Mouse (Mus musculus) E14TG2a.4 (cell line): ENCODE results near the gene Hist1h2af.

Source experiments
- CTCF ChIP-seq: conservative IDR thresholded peaks from 2 replicates; pipeline ENCODE4 v1.5.1; 2014; ENCODE audit warnings: low read length
- NANOG ChIP-seq: IDR thresholded peaks from 2 replicates; pipeline ENCODE4 v1.6.1; 2014; ENCODE audit warnings: borderline replicate concordance, low read length, mixed read lengths
- POU5F1 ChIP-seq: IDR thresholded peaks from 2 replicates; pipeline ENCODE4 v1.6.1; 2014; ENCODE audit warnings: low read length, borderline replicate concordance

DNA sequence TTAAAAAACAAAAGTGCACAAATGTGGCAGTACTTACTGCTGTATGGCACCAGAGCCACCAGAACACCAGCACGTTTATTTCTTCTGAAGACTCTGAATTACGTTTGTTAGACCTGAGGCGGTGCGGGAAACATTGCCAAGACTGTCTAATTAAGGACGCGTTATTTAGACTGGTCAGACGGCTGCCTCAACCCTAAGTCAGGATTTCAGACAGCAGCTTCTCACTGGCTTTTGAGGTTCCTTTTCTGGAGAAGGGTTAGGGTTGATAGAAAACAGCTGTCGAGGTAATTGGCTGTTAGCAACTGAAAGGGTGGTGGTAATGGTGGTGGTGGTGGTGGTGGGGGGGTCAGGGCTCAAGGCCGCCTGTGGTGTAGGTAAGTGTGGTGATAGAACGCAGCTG is 35.1 kb upstream of the Hist1h2af start:
- no peak for TF ChIP-seq CTCF
- TF ChIP-seq POU5F1, result no peak
- TF ChIP-seq NANOG, result no peak
